10 mouse cellular contexts compared by ENCODE assay signal in genomic region chr11:116807526-116807925, GRCm38 (mm10). TPM values are rescaled to one million over a fixed set of nuclear protein-coding genes. Genes with fewer than 3 reads are reported as not detected.
DNase-seq lines count a peak whose midpoint lies in the region; ATAC-seq and TF ChIP-seq lines count a peak whose summit lies in the region.
"Had no signal": no experiment of that assay in that cellular context is flagged by ENCODE, and none has a peak within 500 bp of the region (broad histone marks: within the 10 kb centered on the region; RNA-seq: fewer than 3 reads in every experiment).

No protein-coding gene starts in this region.

- H3K4me1 ChIP-seq in heart, embryonic 10.5 days, result peaks cover 31% of the 10 kb centered on the region
- peaks cover 19% of the 10 kb centered on the region for H3K4me1 ChIP-seq in lung, embryonic 16.5 days (replicated peaks; ENCODE audit: control insufficient read depth, insufficient read depth, low read length)
- H3K4me1 ChIP-seq in forebrain, embryonic 13.5 days, result peaks cover 42% of the 10 kb centered on the region
- peaks cover 11% of the 10 kb centered on the region; the same call in 1 of the 2 replicates for H3K4me1 ChIP-seq in midbrain, postnatal 0 days (ENCODE audit: insufficient read depth, low read length)

- DNase-seq in heart, embryonic 10.5 days (ENCODE audit: low spot score), result no peak
- no peak for DNase-seq in heart, adult 9 months (ENCODE audit: low spot score in 2 of 2)
- no peak for DNase-seq in lung, postnatal 4 days
- no peak for DNase-seq in midbrain, postnatal 0 days (ENCODE audit: low spot score)
- DNase-seq in yolk sac, embryonic 10.5 days (ENCODE audit: low spot score), result no peak

- peaks cover 12% of the 10 kb centered on the region for H3K27me3 ChIP-seq in heart, embryonic 10.5 days (ENCODE audit: insufficient read depth, poor library complexity, severe bottlenecking)
- H3K27me3 ChIP-seq in lung, embryonic 16.5 days (ENCODE audit: control insufficient read depth, insufficient read depth, low read depth, low read length), result no peaks in the 10 kb centered on the region; the same call in 1 of the 2 replicates
- H3K27me3 ChIP-seq in forebrain, embryonic 13.5 days, result no peaks in the 10 kb centered on the region
- no peaks in the 10 kb centered on the region for H3K27me3 ChIP-seq in midbrain, postnatal 0 days (ENCODE audit: insufficient read depth, low read length)

- no peak overlapping the region for H3K4me3 ChIP-seq in heart, embryonic 10.5 days
- H3K4me3 ChIP-seq in lung, embryonic 16.5 days (ENCODE audit: low read length), result no peak overlapping the region
- H3K4me3 ChIP-seq in forebrain, embryonic 13.5 days, result no peak overlapping the region
- no peak overlapping the region for H3K4me3 ChIP-seq in midbrain, postnatal 0 days (ENCODE audit: low read depth, low read length)

- peaks cover 7% of the 10 kb centered on the region; the same call in 1 of the 2 replicates for H3K36me3 ChIP-seq in heart, embryonic 10.5 days
- no peaks in the 10 kb centered on the region for H3K36me3 ChIP-seq in lung, embryonic 16.5 days (ENCODE audit: control insufficient read depth, insufficient read depth, low read length)
- H3K36me3 ChIP-seq in forebrain, embryonic 13.5 days (ENCODE audit: poor library complexity, severe bottlenecking), result no peaks in the 10 kb centered on the region
- H3K36me3 ChIP-seq in midbrain, postnatal 0 days (ENCODE audit: insufficient read depth, low read length), result no peaks in the 10 kb centered on the region

- no peak overlapping the region for H3K9ac ChIP-seq in lung, embryonic 16.5 days (ENCODE audit: low read length)
- no peak overlapping the region for H3K9ac ChIP-seq in forebrain, embryonic 13.5 days
- H3K9ac ChIP-seq in midbrain, postnatal 0 days (replicated peaks; ENCODE audit: low read length, poor library complexity, severe bottlenecking), result no peak overlapping the region

- no peak overlapping the region for H3K4me2 ChIP-seq in lung, embryonic 16.5 days (ENCODE audit: low read depth, low read length)
- no peak overlapping the region for H3K4me2 ChIP-seq in forebrain, embryonic 13.5 days
- no peak overlapping the region for H3K4me2 ChIP-seq in midbrain, postnatal 0 days (ENCODE audit: low read depth, low read length, poor library complexity, severe bottlenecking)

- H3K9me3 ChIP-seq in heart, embryonic 10.5 days, result no peaks in the 10 kb centered on the region
- H3K9me3 ChIP-seq in lung, embryonic 16.5 days (ENCODE audit: control insufficient read depth, low read length), result no peaks in the 10 kb centered on the region
- H3K9me3 ChIP-seq in forebrain, embryonic 13.5 days (replicated peaks), result no peaks in the 10 kb centered on the region
- no peaks in the 10 kb centered on the region for H3K9me3 ChIP-seq in midbrain, postnatal 0 days (ENCODE audit: low read length)

- ATAC-seq in lung, embryonic 16.5 days (ENCODE audit: low read depth), result no peak
- ATAC-seq in forebrain, embryonic 13.5 days, result no peak
- no peak for ATAC-seq in midbrain, postnatal 0 days (ENCODE audit: low FRiP score)
- ATAC-seq in erythroblast, adult 5-6 weeks (replicated peaks; ENCODE audit: low FRiP score, poor library complexity, severe bottlenecking), result no peak

- WGBS in heart, embryonic 10.5 days, result 67% methylated on average over 3 of the region's 3 CpGs
- 61% methylated on average over 3 of the region's 3 CpGs for WGBS in lung, embryonic 16.5 days
- 58% methylated on average over 3 of the region's 3 CpGs for WGBS in forebrain, embryonic 13.5 days
- 48% methylated on average over 3 of the region's 3 CpGs for WGBS in midbrain, postnatal 0 days

- TF ChIP-seq CTCF in midbrain, postnatal 0 days (IDR thresholded peaks at IDR 0.05), result no peak

- peak overlapping the region; percentile 76 for H3K27ac ChIP-seq in heart, embryonic 10.5 days
- peak overlapping the region; percentile 62; the same call in 1 of the 2 replicates for H3K27ac ChIP-seq in lung, embryonic 16.5 days (ENCODE audit: low read length)
- peak overlapping the region; percentile 68 for H3K27ac ChIP-seq in forebrain, embryonic 13.5 days
- H3K27ac ChIP-seq in midbrain, postnatal 0 days (ENCODE audit: low read depth, low read length), result peak overlapping the region; percentile 38; the same call in 1 of the 2 replicates

RNA-seq across cellular contexts. Expression of gene Mxra7, which starts 20.3 kb away (rescaled TPM):
- 13.2 and 17.9 TPM in 2 replicates for polyA plus RNA-seq in heart, embryonic 10.5 days (2016; fragmentation: Nextera tagmentation; extraction: Ambion mirVana)
- polyA plus RNA-seq in lung, embryonic 16.5 days (2015; fragmentation: Nextera tagmentation; extraction: Ambion mirVana), result 14.2 and 15.3 TPM in 2 replicates
- 14.4 and 14.8 TPM in 2 replicates for polyA plus RNA-seq in forebrain, embryonic 13.5 days (2015; fragmentation: Nextera tagmentation; extraction: Ambion mirVana)
- 23.3 and 39.1 TPM in 2 replicates for total RNA-seq in midbrain, postnatal 0 days (2014; rRNA removed)
- 29.3 and 32.1 TPM in 2 replicates for polyA plus RNA-seq in midbrain, postnatal 0 days (2015; fragmentation: Nextera tagmentation; extraction: Ambion mirVana)
- 4.2 TPM in 1 of 2 replicates, not detected in the other for total RNA-seq in erythroblast, adult 5-6 weeks (2015; ENCODE audit: low replicate concordance)
- total RNA-seq in erythroblast, adult 5-6 weeks (2017; ENCODE audit: low replicate concordance), result not detected in 2 replicates

RNA-seq across cellular contexts. Expression of gene St6galnac1, which starts 32.2 kb away (rescaled TPM):
- polyA plus RNA-seq in heart, embryonic 10.5 days (2016; fragmentation: Nextera tagmentation; extraction: Ambion mirVana), result not detected in 2 replicates
- not detected in 2 replicates for polyA plus RNA-seq in lung, embryonic 16.5 days (2015; fragmentation: Nextera tagmentation; extraction: Ambion mirVana)
- polyA plus RNA-seq in forebrain, embryonic 13.5 days (2015; fragmentation: Nextera tagmentation; extraction: Ambion mirVana), result not detected in 2 replicates
- not detected in 2 replicates for total RNA-seq in midbrain, postnatal 0 days (2014; rRNA removed)
- polyA plus RNA-seq in midbrain, postnatal 0 days (2015; fragmentation: Nextera tagmentation; extraction: Ambion mirVana), result not detected in 2 replicates
- total RNA-seq in erythroblast, adult 5-6 weeks (2015; ENCODE audit: low replicate concordance), result not detected in 2 replicates
- total RNA-seq in erythroblast, adult 5-6 weeks (2017; ENCODE audit: low replicate concordance), result not detected in 2 replicates
- total RNA-seq: left cerebral cortex, postnatal 14 days had no signal
- polyA plus RNA-seq: neural tube, embryonic 14.5 days had no signal

RNA-seq across cellular contexts. Expression of gene Mettl23, which starts 35.6 kb away (rescaled TPM):
- 58.9 and 66.9 TPM in 2 replicates for polyA plus RNA-seq in heart, embryonic 10.5 days (2016; fragmentation: Nextera tagmentation; extraction: Ambion mirVana)
- polyA plus RNA-seq in lung, embryonic 16.5 days (2015; fragmentation: Nextera tagmentation; extraction: Ambion mirVana), result 53.5 and 59.9 TPM in 2 replicates
- polyA plus RNA-seq in forebrain, embryonic 13.5 days (2015; fragmentation: Nextera tagmentation; extraction: Ambion mirVana), result 83.6 and 85.7 TPM in 2 replicates
- total RNA-seq in midbrain, postnatal 0 days (2014; rRNA removed), result 28.9 and 32.2 TPM in 2 replicates
- polyA plus RNA-seq in midbrain, postnatal 0 days (2015; fragmentation: Nextera tagmentation; extraction: Ambion mirVana), result 47.4 and 48.4 TPM in 2 replicates
- 11.3 and 11.5 TPM in 2 replicates for total RNA-seq in erythroblast, adult 5-6 weeks (2015; ENCODE audit: low replicate concordance)
- 5.4 and 15.1 TPM in 2 replicates for total RNA-seq in erythroblast, adult 5-6 weeks (2017; ENCODE audit: low replicate concordance)

RNA-seq across cellular contexts. Expression of gene Jmjd6, which starts 35.7 kb away (rescaled TPM):
- 89.1 and 114 TPM in 2 replicates for polyA plus RNA-seq in heart, embryonic 10.5 days (2016; fragmentation: Nextera tagmentation; extraction: Ambion mirVana)
- 59.5 and 60.8 TPM in 2 replicates for polyA plus RNA-seq in lung, embryonic 16.5 days (2015; fragmentation: Nextera tagmentation; extraction: Ambion mirVana)
- 77.7 and 78.0 TPM in 2 replicates for polyA plus RNA-seq in forebrain, embryonic 13.5 days (2015; fragmentation: Nextera tagmentation; extraction: Ambion mirVana)
- 38.1 and 43.6 TPM in 2 replicates for total RNA-seq in midbrain, postnatal 0 days (2014; rRNA removed)
- polyA plus RNA-seq in midbrain, postnatal 0 days (2015; fragmentation: Nextera tagmentation; extraction: Ambion mirVana), result 48.8 and 49.8 TPM in 2 replicates
- 12.5 and 24.2 TPM in 2 replicates for total RNA-seq in erythroblast, adult 5-6 weeks (2015; ENCODE audit: low replicate concordance)
- total RNA-seq in erythroblast, adult 5-6 weeks (2017; ENCODE audit: low replicate concordance), result 10.7 and 13.9 TPM in 2 replicates

RNA-seq across cellular contexts. Expression of gene Mfsd11, which starts 44.7 kb away (rescaled TPM):
- polyA plus RNA-seq in heart, embryonic 10.5 days (2016; fragmentation: Nextera tagmentation; extraction: Ambion mirVana), result 27.0 and 27.1 TPM in 2 replicates
- polyA plus RNA-seq in lung, embryonic 16.5 days (2015; fragmentation: Nextera tagmentation; extraction: Ambion mirVana), result 36.0 and 36.6 TPM in 2 replicates
- polyA plus RNA-seq in forebrain, embryonic 13.5 days (2015; fragmentation: Nextera tagmentation; extraction: Ambion mirVana), result 38.0 and 39.4 TPM in 2 replicates
- total RNA-seq in midbrain, postnatal 0 days (2014; rRNA removed), result 36.0 and 57.0 TPM in 2 replicates
- polyA plus RNA-seq in midbrain, postnatal 0 days (2015; fragmentation: Nextera tagmentation; extraction: Ambion mirVana), result 54.8 and 64.1 TPM in 2 replicates
- 9.2 and 35.0 TPM in 2 replicates for total RNA-seq in erythroblast, adult 5-6 weeks (2015; ENCODE audit: low replicate concordance)
- total RNA-seq in erythroblast, adult 5-6 weeks (2017; ENCODE audit: low replicate concordance), result 3.4 and 3.5 TPM in 2 replicates
